Mouse (Mus musculus) MEL (cell line): ENCODE data around the gene Gpat3. TPM values are rescaled to one million over a fixed set of nuclear protein-coding genes. Genes with fewer than 3 reads are reported as not detected.

Experiments
- DNase-seq: peaks from one replicate; pipeline ENCODE4 v3.0.0; 2011; ENCODE audit warnings: low read depth, low spot score
- H3K27ac ChIP-seq: 2 replicates; pipeline ENCODE4 v1.5.1; 2012; ENCODE audit warnings: low read depth, mild to moderate bottlenecking, control low read depth, low read length, moderate library complexity; ENCODE audit not compliant: control insufficient read depth
- H3K27me3 ChIP-seq, 2 experiments: fragments of 150-350 bp in 1 of 2; sonication (generic) in 1 of 2; 2 replicates each; pipeline ENCODE4 v1.6.1; 2012; ENCODE audit warnings: low read length in 2 of 2, mild to moderate bottlenecking in 2 of 2, improper control_type of control experiment in 1 of 2, moderate library complexity in 1 of 2; ENCODE audit not compliant: insufficient read depth in 2 of 2, control insufficient read depth in 1 of 2
- H3K36me3 ChIP-seq, 2 experiments: 2 replicates each; pipeline ENCODE4 v1.6.1; 2012 to 2014; ENCODE audit warnings: low read length in 2 of 2, improper control_type of control experiment in 1 of 2, inconsistent platforms in 1 of 2, mild to moderate bottlenecking in 1 of 2; ENCODE audit not compliant: insufficient read depth in 2 of 2, control insufficient read depth in 1 of 2
- H3K4me1 ChIP-seq, 2 experiments: fragments of 150-350 bp in 1 of 2; sonication (generic) in 1 of 2; 2 replicates each; pipeline ENCODE4 v1.6.1; 2012; ENCODE audit warnings: low read length in 2 of 2, improper control_type of control experiment in 1 of 2, mild to moderate bottlenecking in 1 of 2; ENCODE audit not compliant: insufficient read depth in 2 of 2, control insufficient read depth in 1 of 2
- H3K4me3 ChIP-seq, 2 experiments: fragments of 150-350 bp in 1 of 2; sonication (generic) in 1 of 2; 2 replicates each; pipeline ENCODE4 v1.5.1; 2012; ENCODE audit warnings: low read depth in 2 of 2, low read length in 2 of 2, mild to moderate bottlenecking in 2 of 2, moderate library complexity in 2 of 2, control low read depth in 1 of 2, improper control_type of control experiment in 1 of 2; ENCODE audit not compliant: control insufficient read depth in 1 of 2, insufficient read depth in 1 of 2
- H3K79me2 ChIP-seq: 2 replicates; pipeline ENCODE4 v1.6.1; 2012; ENCODE audit warnings: mild to moderate bottlenecking, low read length, moderate library complexity; ENCODE audit not compliant: control insufficient read depth, poor library complexity, insufficient read depth
- H3K9ac ChIP-seq: 2 replicates; pipeline ENCODE4 v1.6.1; 2012; ENCODE audit warnings: low read depth, mild to moderate bottlenecking, control low read depth, low read length, moderate library complexity; ENCODE audit not compliant: control insufficient read depth, poor library complexity, severe bottlenecking
- H3K9me3 ChIP-seq: fragments of 150-350 bp; sonication (generic); replicated peaks from 2 replicates; pipeline ENCODE4 v1.6.1; 2012; ENCODE audit warnings: mild to moderate bottlenecking, low read length, improper control_type of control experiment, moderate library complexity; ENCODE audit not compliant: insufficient read depth
- BHLHE40 ChIP-seq: IDR thresholded peaks from 2 replicates; pipeline ENCODE4 v1.6.1; 2012; ENCODE audit warnings: low read depth, mild to moderate bottlenecking, inconsistent platforms, low read length, improper control_type of control experiment, borderline replicate concordance
- CHD1 ChIP-seq: IDR thresholded peaks from 2 replicates; pipeline ENCODE4 v1.6.1; 2012; ENCODE audit warnings: low read depth, mild to moderate bottlenecking, inconsistent platforms, low read length, improper control_type of control experiment
- CHD2 ChIP-seq: IDR thresholded peaks from 2 replicates; pipeline ENCODE4 v1.6.1; 2011; ENCODE audit warnings: low read length, improper control_type of control experiment
- CTCF ChIP-seq, 3 experiments: IDR thresholded peaks in 2 of 3; conservative IDR thresholded peaks in 1 of 3; 2 replicates each; pipeline ENCODE4 v1.5.1; 2011 to 2012; ENCODE audit warnings: low read length in 3 of 3, low read depth in 2 of 3, mild to moderate bottlenecking in 2 of 3, improper control_type of control experiment in 1 of 3, inconsistent platforms in 1 of 3, mixed read lengths in 1 of 3, moderate library complexity in 1 of 3; ENCODE audit not compliant: control insufficient read depth in 1 of 3, insufficient read depth in 1 of 3, poor library complexity in 1 of 3, severe bottlenecking in 1 of 3
- E2F4 ChIP-seq: IDR thresholded peaks from 2 replicates; pipeline ENCODE4 v1.6.1; 2011; ENCODE audit warnings: low read depth, low read length, improper control_type of control experiment, borderline replicate concordance
- ELF1 ChIP-seq: IDR thresholded peaks from 2 replicates; pipeline ENCODE4 v1.6.1; 2014; ENCODE audit warnings: low read depth, mild to moderate bottlenecking, inconsistent platforms, low read length, improper control_type of control experiment, moderate library complexity
- EP300 ChIP-seq, 2 experiments: IDR thresholded peaks; 2 replicates each; pipeline ENCODE4 v1.6.1; 2011; ENCODE audit warnings: improper control_type of control experiment in 2 of 2, low read length in 2 of 2, low read depth in 1 of 2, mild to moderate bottlenecking in 1 of 2
- ETS1 ChIP-seq: IDR thresholded peaks from 2 replicates; pipeline ENCODE4 v1.6.1; 2012; ENCODE audit warnings: low read depth, mild to moderate bottlenecking, inconsistent platforms, low read length, improper control_type of control experiment, moderate library complexity
- GATA1 ChIP-seq: IDR thresholded peaks from 2 replicates; pipeline ENCODE4 v1.6.1; 2011; ENCODE audit warnings: low read depth, low read length, improper control_type of control experiment
- JUND ChIP-seq: IDR thresholded peaks from 2 replicates; pipeline ENCODE4 v1.6.1; 2011; ENCODE audit warnings: low read depth, mild to moderate bottlenecking, improper control_type of control experiment, low read length
- KAT2A ChIP-seq: conservative IDR thresholded peaks from 2 replicates; pipeline ENCODE4 v1.6.1; 2012; ENCODE audit warnings: low read depth, low read length, improper control_type of control experiment, inconsistent platforms
- MAZ ChIP-seq: IDR thresholded peaks from 2 replicates; pipeline ENCODE4 v1.6.1; 2012; ENCODE audit warnings: low read depth, mild to moderate bottlenecking, inconsistent platforms, low read length, improper control_type of control experiment
- MEF2A ChIP-seq: IDR thresholded peaks from 2 replicates; pipeline ENCODE4 v1.6.1; 2014; ENCODE audit warnings: low read depth, mild to moderate bottlenecking, inconsistent platforms, low read length, improper control_type of control experiment; ENCODE audit not compliant: poor library complexity, insufficient replicate concordance, severe bottlenecking; ENCODE audit errors: extremely low read depth
- MXI1 ChIP-seq: IDR thresholded peaks from 2 replicates; pipeline ENCODE4 v1.6.1; 2011; ENCODE audit warnings: mild to moderate bottlenecking, low read depth, low read length, improper control_type of control experiment
- MYB ChIP-seq: IDR thresholded peaks from 2 replicates; pipeline ENCODE4 v1.6.1; 2011; ENCODE audit warnings: mild to moderate bottlenecking, low read depth, low read length, improper control_type of control experiment
- MYC ChIP-seq: IDR thresholded peaks from 2 replicates; pipeline ENCODE4 v1.6.1; 2011; ENCODE audit warnings: low read depth, mild to moderate bottlenecking, low read length, improper control_type of control experiment, moderate library complexity
- NELFE ChIP-seq: IDR thresholded peaks from 2 replicates; pipeline ENCODE4 v1.6.1; 2011; ENCODE audit warnings: low read depth, low read length, improper control_type of control experiment
- NRF1 ChIP-seq: IDR thresholded peaks from 2 replicates; pipeline ENCODE4 v1.6.1; 2014; ENCODE audit warnings: low read depth, mild to moderate bottlenecking, inconsistent platforms, low read length, improper control_type of control experiment, moderate library complexity; ENCODE audit not compliant: poor library complexity, insufficient read depth, severe bottlenecking
- POLR2A ChIP-seq, 2 experiments: IDR thresholded peaks; 2 replicates each; pipeline ENCODE4 v1.6.1; 2011 to 2012; ENCODE audit warnings: low read length in 2 of 2, mild to moderate bottlenecking in 2 of 2, control low read depth in 1 of 2, improper control_type of control experiment in 1 of 2, low read depth in 1 of 2, moderate library complexity in 1 of 2; ENCODE audit not compliant: control insufficient read depth in 1 of 2, insufficient read depth in 1 of 2, poor library complexity in 1 of 2
- POLR2AphosphoS2 ChIP-seq: IDR thresholded peaks from 2 replicates; pipeline ENCODE4 v1.6.1; 2011; ENCODE audit warnings: low read length, improper control_type of control experiment
- POLR2AphosphoS5 ChIP-seq: IDR thresholded peaks from 2 replicates; pipeline ENCODE4 v1.6.1; 2012; ENCODE audit warnings: low read depth, borderline replicate concordance, mild to moderate bottlenecking, inconsistent platforms, low read length, moderate library complexity, mixed read lengths
- RAD21 ChIP-seq: IDR thresholded peaks from 2 replicates; pipeline ENCODE4 v1.6.1; 2011; ENCODE audit warnings: mild to moderate bottlenecking, low read depth, low read length, improper control_type of control experiment
- RCOR1 ChIP-seq: IDR thresholded peaks from 2 replicates; pipeline ENCODE4 v1.6.1; 2012; ENCODE audit warnings: low read depth, mild to moderate bottlenecking, inconsistent platforms, low read length, improper control_type of control experiment
- SIN3A ChIP-seq: IDR thresholded peaks from 2 replicates; pipeline ENCODE4 v1.6.1; 2012; ENCODE audit warnings: low read length, improper control_type of control experiment, inconsistent platforms
- SMC3 ChIP-seq: IDR thresholded peaks from 2 replicates; pipeline ENCODE4 v1.6.1; 2011; ENCODE audit warnings: low read depth, low read length, improper control_type of control experiment
- TAL1 ChIP-seq: IDR thresholded peaks from 2 replicates; pipeline ENCODE4 v1.6.1; 2012; ENCODE audit warnings: mild to moderate bottlenecking, inconsistent platforms, low read length, moderate library complexity, mixed read lengths
- TBP ChIP-seq: IDR thresholded peaks from 2 replicates; pipeline ENCODE4 v1.8.0; 2011; ENCODE audit warnings: low read depth, low read length, improper control_type of control experiment
- TCF12 ChIP-seq: IDR thresholded peaks from 2 replicates; pipeline ENCODE4 v1.6.1; 2014; ENCODE audit warnings: low read depth, mild to moderate bottlenecking, inconsistent platforms, low read length, improper control_type of control experiment, moderate library complexity
- ZC3H11A ChIP-seq: IDR thresholded peaks from 2 replicates; pipeline ENCODE4 v1.6.1; 2012; ENCODE audit warnings: low read depth, mild to moderate bottlenecking, inconsistent platforms, low read length, improper control_type of control experiment
- ZKSCAN1 ChIP-seq: IDR thresholded peaks from 2 replicates; pipeline ENCODE4 v1.6.1; 2012; ENCODE audit warnings: low read depth, mild to moderate bottlenecking, inconsistent platforms, low read length, improper control_type of control experiment, moderate library complexity
- polyA plus RNA-seq, 2 experiments: library from polyadenylated mRNA; stranded (reverse) in 1 of 2; unstranded in 1 of 2; fragments of >175 nt in 1 of 2; fragments of >200 nt in 1 of 2; gene quantifications; 2 replicates each; pipeline versions ENCODE4 v1.2.1 to v1.2.4; 2012; ENCODE audit warnings: low replicate concordance in 2 of 2, low read depth in 1 of 2; ENCODE audit not compliant: insufficient read length in 2 of 2, insufficient read depth in 1 of 2, missing spikeins in 1 of 2
- total RNA-seq: library from RNA; depleted of rRNA; stranded (reverse); fragments of 300-350 nt; gene quantifications from 2 replicates; pipeline ENCODE4 v1.2.3, GENCODE M21; 2012

Gene Gpat3
- total and polyA plus RNA-seq, 3 experiments = 0.04 to 0.13 TPM; not detected in 1

- no peaks in the 10 kb centered on the region for H3K27me3 ChIP-seq
- no peak overlapping the region for H3K4me3 ChIP-seq
- 0 out of 4 replicates have a peak, but pooled peaks cover 0 to 2% of the 10 kb centered on the region in 2 experiments for H3K4me1 ChIP-seq
- peaks cover 0 to 3% of the 10 kb centered on the region in 2 experiments; a peak in 1 of 4 replicates for H3K36me3 ChIP-seq
- no peak overlapping the region for H3K27ac ChIP-seq
- TF ChIP-seq MYC (no peak), MYB (no peak), POLR2A (IDR thresholded peaks at IDR 0.05; ENCODE audit: control insufficient read depth in 1 of 2, insufficient read depth in 1 of 2, low read depth in 1 of 2, low read length in 2 of 2, poor library complexity in 1 of 2) (no peak), ELF1 (no peak), CHD2 (no peak), MEF2A (no peak), RAD21 (no peak), EP300 (IDR thresholded peaks at IDR 0.05; ENCODE audit: low read depth in 1 of 2, low read length in 2 of 2) (no peak), E2F4 (no peak), RCOR1 (no peak), SIN3A (no peak), TAL1 (no peak), ZC3H11A (no peak), CHD1 (no peak)
- H3K9me3 ChIP-seq = no peaks in the 10 kb centered on the region
- DNase-seq = no peak
- no peak overlapping the region for H3K9ac ChIP-seq
- H3K79me2 ChIP-seq = no peaks in the 10 kb centered on the region
Observed at GRCm38 (mm10) chr5:100913274-100913673, 67.8 kb downstream of the Gpat3 start.

- DNase-seq = peak; percentile 81
- Histone ChIP-seq H3K79me2 (no peaks in the 10 kb centered on the region), H3K27ac (no peak overlapping the region), H3K9me3 (no peaks in the 10 kb centered on the region), H3K27me3 (no peaks in the 10 kb centered on the region), H3K36me3 (peaks cover 0 to 3% of the 10 kb centered on the region in 2 experiments; a peak in 1 of 4 replicates), H3K4me1 (0 out of 4 replicates have a peak, but pooled peaks cover 0 to 2% of the 10 kb centered on the region in 2 experiments), H3K9ac (no peak overlapping the region), H3K4me3 (0 out of 4 replicates have a peak overlapping the region, but pooled peaks of 1 of the 2 experiments have one; percentile 3)
- TF ChIP-seq MEF2A = no peak
- TF ChIP-seq TCF12 = no peak
- peak; percentile 55; the same call in 1 of the 2 replicates for TF ChIP-seq JUND
- TF ChIP-seq ZKSCAN1 = no peak
- no peak for TF ChIP-seq MAZ
- peak; percentile 83 for TF ChIP-seq ZC3H11A
- TF ChIP-seq NELFE = no peak
- no peak for TF ChIP-seq POLR2AphosphoS2
- no peak for TF ChIP-seq GATA1
- peak; percentile 72 for TF ChIP-seq MYC
- TF ChIP-seq RAD21 = peak; percentile 95
- TF ChIP-seq ELF1 = no peak
- TF ChIP-seq CHD2 = no peak
- no peak for TF ChIP-seq ETS1
- peak; percentile 78 to 98 (median 86) for TF ChIP-seq CTCF (IDR thresholded peaks at IDR 0.05 in 2 of 3, conservative IDR thresholded peaks at IDR 0.05 in 1 of 3; ENCODE audit: control insufficient read depth in 1 of 3, insufficient read depth in 1 of 3, low read depth in 2 of 3, low read length in 3 of 3, poor library complexity in 1 of 3, severe bottlenecking in 1 of 3)
- 0 out of 2 replicates have a peak, but pooled peaks have one; percentile 24 for TF ChIP-seq RCOR1
- peak; percentile 88 for TF ChIP-seq SMC3
- peak; percentile 35; the same call in 1 of the 2 replicates for TF ChIP-seq MXI1
- no peak for TF ChIP-seq TBP
- TF ChIP-seq KAT2A = no peak
- no peak for TF ChIP-seq POLR2A (IDR thresholded peaks at IDR 0.05; ENCODE audit: control insufficient read depth in 1 of 2, insufficient read depth in 1 of 2, low read depth in 1 of 2, low read length in 2 of 2, poor library complexity in 1 of 2)
- no peak for TF ChIP-seq EP300 (IDR thresholded peaks at IDR 0.05; ENCODE audit: low read depth in 1 of 2, low read length in 2 of 2)
- no peak for TF ChIP-seq POLR2AphosphoS5
- TF ChIP-seq NRF1 = no peak
- TF ChIP-seq CHD1 = no peak
- TF ChIP-seq BHLHE40 = no peak
Observed at GRCm38 (mm10) chr5:100914989-100915388, 69.5 kb downstream of the Gpat3 start.
